Mouse (Mus musculus): Measurements from ENCODE around the gene Sytl3. TPM values are rescaled to one million over a fixed set of nuclear protein-coding genes. Genes with fewer than 3 reads are reported as not detected.
"Not testable (repeated sequence)": the region's sequence is repeated elsewhere in the genome, so short reads cannot be mapped to it uniquely, and the experiment has no call there.

The Sytl3 gene
- polyA plus RNA-seq, 1 experiment from 2014 or later = not detected

DNA sequence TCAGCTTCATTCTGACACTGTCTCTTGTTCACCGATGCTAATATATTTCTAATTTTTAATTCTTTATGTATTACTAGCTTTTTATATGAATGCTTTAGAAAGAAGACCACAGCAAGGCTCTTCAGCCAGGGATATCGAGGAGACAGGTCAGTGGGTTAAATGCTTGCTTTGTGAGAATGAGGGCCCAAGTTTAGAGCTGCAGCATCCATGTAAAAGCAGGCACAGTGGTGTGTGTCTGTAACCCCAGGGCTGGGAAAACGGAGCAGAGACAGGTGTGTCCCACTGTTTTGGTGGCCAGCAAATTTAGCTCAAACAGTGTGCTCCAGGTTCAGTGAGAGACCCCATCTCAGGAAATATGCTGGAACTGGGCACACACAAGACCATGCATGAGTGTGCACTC is 11.4 kb upstream of the Sytl3 start:
- H3K36me3 ChIP-seq; ATAC-seq (ENCODE audit: insufficient number of reproducible peaks, low FRiP score); H3K9ac ChIP-seq; H3K4me1 ChIP-seq (replicated peaks); H3K27ac ChIP-seq (ENCODE audit: poor library complexity, severe bottlenecking); H3K9me3 ChIP-seq (replicated peaks); H3K4me3 ChIP-seq; H3K27me3 ChIP-seq (replicated peaks); H3K4me2 ChIP-seq: not testable (repeated sequence)
- WGBS = 96% methylated on average over 3 of the region's 3 CpGs

DNA sequence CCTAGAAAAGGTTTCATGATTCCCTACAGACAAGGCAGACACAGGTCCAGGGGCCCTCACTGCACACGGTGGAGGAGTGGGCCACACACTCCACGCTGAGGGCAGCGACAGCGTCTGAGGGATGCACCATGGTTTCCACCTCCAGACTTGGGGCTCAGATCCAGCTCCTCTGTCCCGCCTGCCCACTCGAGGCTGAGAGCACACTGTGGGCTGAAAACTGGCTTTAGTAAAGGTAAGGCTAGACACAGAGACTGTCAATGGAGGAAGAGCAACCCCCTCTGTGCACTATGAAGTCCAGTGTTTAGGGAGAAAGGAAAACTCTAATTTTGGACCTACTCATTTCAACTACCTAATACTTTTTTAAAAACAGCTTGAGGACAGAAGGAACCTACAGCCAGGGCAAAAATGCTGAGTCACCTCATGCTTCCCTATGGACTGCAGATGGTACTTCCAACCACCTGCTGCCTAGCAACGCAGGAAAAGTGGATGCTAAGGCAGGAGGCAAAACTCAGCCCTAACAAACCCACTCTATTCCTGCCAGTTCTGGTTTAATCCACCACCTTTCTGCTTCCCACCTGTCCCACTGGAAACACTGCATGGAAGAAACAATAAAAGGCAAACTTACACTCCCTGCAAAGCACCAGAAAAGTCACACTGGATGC is 7.9 kb upstream of the Sytl3 start:
- not testable (repeated sequence) for H3K9me3 ChIP-seq (replicated peaks); H3K4me2 ChIP-seq; ATAC-seq (ENCODE audit: insufficient number of reproducible peaks, low FRiP score); H3K36me3 ChIP-seq; H3K9ac ChIP-seq; H3K27ac ChIP-seq (ENCODE audit: poor library complexity, severe bottlenecking); H3K4me1 ChIP-seq (replicated peaks); H3K4me3 ChIP-seq; H3K27me3 ChIP-seq (replicated peaks)
- 92% methylated on average over 6 of the region's 7 CpGs for WGBS

DNA sequence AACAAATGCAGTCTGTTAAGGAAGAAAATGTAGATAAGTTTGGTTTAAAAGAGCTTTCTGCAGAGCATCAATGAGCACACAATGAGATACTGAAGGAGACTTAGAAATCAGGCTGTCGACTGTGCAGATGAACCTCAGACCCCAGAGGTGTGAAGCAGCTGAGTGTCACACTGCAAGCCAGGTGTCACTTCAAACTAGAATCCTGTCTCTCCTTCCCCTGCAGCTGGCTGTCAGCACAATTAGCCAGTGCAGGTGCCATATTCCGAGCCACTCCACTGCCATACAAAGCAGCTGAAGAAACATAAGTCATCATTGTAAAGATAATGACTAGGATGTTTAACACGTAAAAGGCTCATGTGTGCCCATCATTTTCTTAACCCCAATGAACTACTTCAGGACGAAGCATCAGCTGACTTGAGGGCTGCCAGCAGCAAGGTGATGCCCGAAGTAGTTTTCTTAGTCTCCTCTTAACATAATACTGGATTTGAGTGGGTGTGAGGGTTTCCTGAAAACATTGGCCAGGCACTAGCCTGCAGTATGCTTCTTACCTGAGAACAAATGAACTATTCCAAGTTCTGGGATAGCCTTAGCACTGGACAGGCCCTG is 5.4 kb upstream of the Sytl3 start:
- H3K27ac ChIP-seq (ENCODE audit: poor library complexity, severe bottlenecking); H3K4me3 ChIP-seq; H3K9me3 ChIP-seq (replicated peaks); H3K9ac ChIP-seq; H3K27me3 ChIP-seq (replicated peaks); H3K36me3 ChIP-seq; ATAC-seq (ENCODE audit: insufficient number of reproducible peaks, low FRiP score); H3K4me1 ChIP-seq (replicated peaks); H3K4me2 ChIP-seq: not testable (repeated sequence)
- WGBS = 76% methylated on average over 4 of the region's 5 CpGs

DNA sequence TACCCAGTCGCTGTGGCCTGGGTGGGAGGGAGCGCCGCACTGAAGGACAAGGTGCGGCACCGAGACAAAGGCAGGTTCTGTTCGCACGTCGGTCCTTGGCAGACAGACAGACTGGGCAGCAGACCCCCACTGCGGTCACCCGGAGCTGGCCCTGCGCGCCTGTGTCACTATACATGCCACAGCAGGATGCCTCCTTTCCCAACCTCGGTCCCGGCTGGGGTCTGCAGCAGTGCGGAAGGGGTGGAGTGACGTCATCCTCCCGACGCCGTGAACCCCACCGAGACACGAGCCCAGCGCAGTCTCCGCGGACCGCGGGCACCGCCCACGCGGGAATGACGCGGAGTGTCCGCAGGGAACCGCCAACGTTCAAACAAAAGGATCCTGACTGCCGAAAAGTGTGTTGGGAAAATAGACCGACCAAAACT is 3.8 kb upstream of the Sytl3 start:
- WGBS = under 1% methylated on average over 36 of the region's 36 CpGs
- H3K27ac ChIP-seq (ENCODE audit: poor library complexity, severe bottlenecking) = peak overlapping the region; percentile 73; the same call in 1 of the 2 replicates
- not testable (repeated sequence) for H3K36me3 ChIP-seq; H3K4me1 ChIP-seq (replicated peaks); H3K9me3 ChIP-seq (replicated peaks); H3K27me3 ChIP-seq (replicated peaks)
- peak overlapping the region; percentile 62 for H3K4me3 ChIP-seq
- H3K9ac ChIP-seq = peak overlapping the region; percentile 85
- H3K4me2 ChIP-seq = peak overlapping the region; percentile 66
- ATAC-seq (ENCODE audit: insufficient number of reproducible peaks, low FRiP score) = peak; percentile 86

DNA sequence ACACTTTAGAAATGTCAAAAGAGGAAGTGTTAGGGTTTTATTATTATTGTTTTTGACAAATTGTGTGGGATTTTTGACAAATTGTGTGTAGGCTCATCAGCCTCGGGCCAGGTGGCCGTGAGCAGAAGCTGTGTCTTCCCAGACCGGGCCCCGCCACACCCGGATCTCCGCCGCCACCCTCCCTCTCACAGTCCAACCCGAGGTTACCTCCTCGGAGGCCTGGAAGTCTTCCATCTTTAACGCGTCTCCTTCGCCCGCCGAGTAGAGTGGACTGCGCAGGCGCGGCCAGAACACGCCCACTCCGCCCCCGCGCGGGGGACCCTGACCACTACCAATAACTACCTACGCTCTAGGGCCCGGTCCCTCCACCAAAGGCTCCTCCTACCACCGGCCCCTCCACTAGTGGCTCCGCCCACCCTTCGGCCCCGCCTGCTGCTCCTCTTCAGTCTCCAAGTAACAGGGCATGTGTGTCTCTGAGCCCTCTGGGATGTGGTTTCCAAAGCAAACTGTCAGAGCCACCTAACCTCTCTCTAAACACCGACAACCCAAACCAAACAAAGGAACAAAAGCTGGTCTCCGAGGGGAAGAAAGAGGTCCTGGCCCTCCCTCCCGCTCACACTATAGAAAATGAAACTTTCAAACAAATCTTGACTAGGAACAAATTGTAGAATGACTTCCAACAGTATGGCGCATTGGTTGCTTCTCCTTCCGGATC is 3.2 kb upstream of the Sytl3 start, which contains the start of gene Dynlt1f:
Gene Dynlt1f (minus strand): TSS at position 334 of the 715 bp plus-strand sequence.
- H3K36me3 ChIP-seq; H3K27me3 ChIP-seq (replicated peaks); H3K9me3 ChIP-seq (replicated peaks); H3K4me1 ChIP-seq (replicated peaks): not testable (repeated sequence)
- peak within 1 kb of the TSS; percentile 62 for H3K4me3 ChIP-seq
- WGBS = 4% methylated on average over 22 of the region's 33 CpGs
- peak within 1 kb of the TSS; percentile 73; the same call in 1 of the 2 replicates for H3K27ac ChIP-seq (ENCODE audit: poor library complexity, severe bottlenecking)
- ATAC-seq (ENCODE audit: insufficient number of reproducible peaks, low FRiP score) = peak; percentile 97
- peak within 1 kb of the TSS; percentile 66 for H3K4me2 ChIP-seq
- peak within 1 kb of the TSS; percentile 85 for H3K9ac ChIP-seq

DNA sequence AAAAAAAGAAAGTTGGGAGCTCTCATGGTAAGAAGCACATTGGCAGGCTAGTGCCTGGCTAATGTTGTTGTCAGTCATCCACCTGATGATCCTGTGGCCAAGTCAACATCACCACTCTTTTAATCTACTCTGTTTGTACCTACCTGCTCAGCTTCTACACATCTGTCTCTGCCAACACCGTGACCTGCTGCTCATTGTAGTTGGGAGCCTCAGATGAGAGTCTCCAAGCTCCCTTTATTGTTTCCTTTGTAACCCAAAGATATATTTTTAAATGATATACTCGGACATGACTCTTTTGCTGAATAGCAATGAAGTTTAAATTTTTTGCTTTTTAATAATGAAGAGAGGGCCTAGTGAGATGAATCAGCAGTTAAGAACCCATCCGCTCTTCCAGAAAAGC is 2.4 kb upstream of the Sytl3 start:
- not testable (repeated sequence) for H3K27me3 ChIP-seq (replicated peaks); H3K9ac ChIP-seq; H3K36me3 ChIP-seq; ATAC-seq (ENCODE audit: insufficient number of reproducible peaks, low FRiP score); H3K4me3 ChIP-seq; H3K27ac ChIP-seq (ENCODE audit: poor library complexity, severe bottlenecking); H3K9me3 ChIP-seq (replicated peaks); H3K4me1 ChIP-seq (replicated peaks); H3K4me2 ChIP-seq
- 97% methylated on average over 1 of the region's 3 CpGs for WGBS

DNA sequence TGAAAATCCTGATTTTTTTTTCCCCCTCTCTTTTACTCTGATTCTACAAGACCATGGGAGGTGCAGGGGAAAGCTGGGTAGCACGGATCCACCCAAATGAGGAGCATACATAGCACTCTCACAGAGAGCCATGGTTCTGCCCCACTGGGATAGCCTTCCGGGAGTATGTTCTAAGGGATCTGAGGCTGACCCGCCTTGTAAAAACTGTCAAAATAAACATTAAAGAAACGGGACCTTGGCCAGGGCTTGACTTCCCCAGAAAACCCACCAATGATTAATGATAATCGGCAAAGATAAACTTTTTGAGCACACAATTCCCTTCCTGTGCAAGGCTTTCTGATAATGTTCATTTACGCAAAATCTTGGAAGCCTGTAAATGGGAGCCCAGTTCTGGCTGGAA is 1.7 kb downstream of the Sytl3 start:
- not testable (repeated sequence) for H3K27me3 ChIP-seq (replicated peaks); H3K36me3 ChIP-seq; ATAC-seq (ENCODE audit: insufficient number of reproducible peaks, low FRiP score); H3K4me1 ChIP-seq (replicated peaks); H3K9me3 ChIP-seq (replicated peaks); H3K27ac ChIP-seq (ENCODE audit: poor library complexity, severe bottlenecking); H3K9ac ChIP-seq; H3K4me3 ChIP-seq; H3K4me2 ChIP-seq
- 55% methylated on average over 6 of the region's 6 CpGs for WGBS

- not testable (repeated sequence) for H3K4me3 ChIP-seq; H3K36me3 ChIP-seq; H3K9ac ChIP-seq; H3K27ac ChIP-seq (ENCODE audit: poor library complexity, severe bottlenecking); H3K9me3 ChIP-seq (replicated peaks); H3K4me2 ChIP-seq; H3K27me3 ChIP-seq (replicated peaks); H3K4me1 ChIP-seq (replicated peaks)
- 51% methylated on average over 10 of the region's 11 CpGs for WGBS
- ATAC-seq (ENCODE audit: insufficient number of reproducible peaks, low FRiP score) = 0 out of 2 replicates have a peak, but pooled peaks have one; percentile 27
These were observed 2.4 kb downstream of the Sytl3 start for GRCm38 (mm10) chr17:6661093-6661816.

DNA sequence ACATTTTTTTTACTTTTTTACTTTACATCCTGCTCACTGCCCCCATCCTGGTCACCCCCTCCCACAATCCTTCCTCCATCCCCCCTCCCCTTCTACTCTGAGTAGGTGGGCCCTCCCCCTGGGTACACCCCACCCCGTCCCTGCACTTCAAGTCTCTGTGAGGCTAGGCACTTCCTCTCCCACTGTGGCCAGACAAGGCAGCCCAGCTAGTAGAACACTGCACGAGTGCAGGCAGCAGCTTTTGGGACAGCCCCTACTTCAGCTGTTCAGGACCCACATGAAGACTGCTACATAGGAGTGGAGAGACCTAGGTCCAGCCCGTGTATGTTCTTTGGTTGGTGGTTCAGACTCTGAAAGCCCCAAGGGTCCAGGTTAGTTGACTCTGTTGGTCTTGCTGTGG is 3.9 kb downstream of the Sytl3 start:
- H3K9me3 ChIP-seq (replicated peaks); H3K36me3 ChIP-seq; H3K27me3 ChIP-seq (replicated peaks); H3K4me2 ChIP-seq; ATAC-seq (ENCODE audit: insufficient number of reproducible peaks, low FRiP score); H3K27ac ChIP-seq (ENCODE audit: poor library complexity, severe bottlenecking); H3K9ac ChIP-seq; H3K4me3 ChIP-seq; H3K4me1 ChIP-seq (replicated peaks): not testable (repeated sequence)
- 62% methylated on average over 3 of the region's 3 CpGs for WGBS

DNA sequence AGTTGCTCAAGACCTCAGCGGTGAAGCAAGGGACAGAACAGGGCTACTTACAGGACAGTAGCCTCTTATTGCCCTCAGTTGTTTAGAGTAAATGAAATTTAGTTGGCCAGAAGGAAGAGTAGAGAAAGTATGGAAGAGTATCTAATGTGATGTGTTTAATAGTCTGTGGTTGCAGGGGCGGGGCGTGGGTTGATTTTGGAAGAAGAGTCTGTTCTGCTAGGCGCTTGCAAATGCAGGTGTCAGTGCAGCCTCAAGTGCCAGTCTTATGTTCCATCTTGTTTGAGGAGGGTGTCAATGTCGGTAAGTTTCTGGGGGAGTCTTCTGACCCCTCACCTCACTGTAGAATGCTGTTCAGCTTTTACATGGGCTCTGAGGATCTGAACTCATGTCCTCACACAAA is 6.5 kb downstream of the Sytl3 start:
- H3K27me3 ChIP-seq (replicated peaks); H3K4me1 ChIP-seq (replicated peaks); H3K27ac ChIP-seq (ENCODE audit: poor library complexity, severe bottlenecking); H3K4me3 ChIP-seq; H3K36me3 ChIP-seq; H3K9me3 ChIP-seq (replicated peaks); H3K4me2 ChIP-seq; H3K9ac ChIP-seq; ATAC-seq (ENCODE audit: insufficient number of reproducible peaks, low FRiP score): not testable (repeated sequence)
- 85% methylated on average over 4 of the region's 5 CpGs for whole genome bisulfite sequencing

- H3K27me3 ChIP-seq (replicated peaks); H3K9me3 ChIP-seq (replicated peaks); H3K36me3 ChIP-seq; H3K9ac ChIP-seq; ATAC-seq (ENCODE audit: insufficient number of reproducible peaks, low FRiP score); H3K4me1 ChIP-seq (replicated peaks); H3K4me2 ChIP-seq; H3K27ac ChIP-seq (ENCODE audit: poor library complexity, severe bottlenecking); H3K4me3 ChIP-seq: not testable (repeated sequence)
- no CpG with 5 or more reads among the region's 6 CpGs for WGBS
These were observed 9.6 kb downstream of the Sytl3 start for GRCm38 (mm10) chr17:6668522-6668921.
